Mouse (Mus musculus) liver, adult 10 weeks (tissue): Measurements from ENCODE around the gene Pigc. TPM values are rescaled to one million over a fixed set of nuclear protein-coding genes. Genes with fewer than 3 reads are reported as not detected.

Experiments used
- polyA plus RNA-seq: library from polyadenylated mRNA; stranded (reverse); fragments of 350-450 nt; fragmentation: Illumina TruSeq; extraction: RNeasy Lipid Tissue Mini Kit (QIAGEN cat#74804); gene quantifications from one replicate; pipeline ENCODE4 v1.2.3, GENCODE M21; 2014; ENCODE audit warnings: low read depth, low replicate concordance

The Pigc gene
- 11.3 TPM for polyA plus RNA-seq

DNA sequence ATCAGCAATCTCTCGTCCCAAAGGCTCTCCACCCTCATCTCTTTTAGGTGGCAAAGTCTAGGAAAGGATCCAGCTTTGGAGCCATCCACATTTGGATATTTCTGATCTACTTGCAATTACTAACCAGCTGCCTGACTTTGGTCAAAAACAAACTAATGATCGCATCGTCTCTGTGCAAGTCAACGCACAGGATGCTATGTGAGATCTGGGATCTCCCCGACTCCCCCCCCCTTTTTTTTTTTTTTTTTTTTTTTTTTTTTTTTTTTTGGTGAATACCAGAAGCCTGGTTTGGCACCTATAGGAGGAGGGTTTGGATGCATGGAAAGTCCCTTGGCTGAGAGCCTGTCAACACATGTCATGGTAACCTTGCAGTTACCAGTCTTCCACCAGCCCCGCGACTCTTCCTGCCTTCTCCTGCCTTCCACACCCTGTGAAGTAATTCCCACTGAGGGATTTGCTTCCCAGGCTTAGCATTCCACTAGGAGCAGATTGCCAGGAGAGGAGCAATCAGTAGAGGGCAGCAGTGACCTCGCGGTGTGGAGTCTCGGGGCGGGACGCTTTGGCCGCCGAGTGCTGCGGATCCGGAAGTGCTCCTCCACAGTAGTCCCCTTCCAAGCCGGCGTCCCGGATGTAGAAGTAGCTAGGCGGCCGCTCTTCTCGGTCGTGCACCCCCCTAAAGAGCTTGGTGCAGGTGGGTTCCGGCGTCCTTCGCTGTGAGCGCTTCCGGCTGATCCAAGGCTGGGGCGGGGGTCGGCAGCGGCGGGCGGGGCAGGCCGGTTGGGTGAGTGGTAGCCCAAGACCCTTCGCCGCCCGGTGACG is at the start of gene Pigc:
TSS of gene Pigc (plus strand) at position 598 of the 819 bp plus-strand sequence.

DNA sequence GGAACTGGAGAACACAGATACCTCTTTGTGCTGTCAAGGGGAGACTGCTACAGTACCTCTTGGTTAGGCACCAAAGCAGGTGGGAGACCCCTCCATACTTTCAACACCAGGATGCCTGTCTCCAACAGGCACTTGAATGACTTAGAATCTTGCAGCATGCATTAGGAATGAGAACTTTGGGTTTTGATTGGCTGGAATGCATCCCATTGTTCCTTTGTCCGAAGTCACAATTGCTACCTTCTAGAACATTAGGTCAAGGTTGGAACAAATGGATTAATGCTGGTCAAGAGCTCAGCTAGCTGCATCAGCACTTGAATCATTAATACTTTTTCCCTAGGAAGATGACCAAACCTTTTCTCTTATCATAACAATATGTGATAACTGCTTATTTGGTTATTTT is 10.6 kb downstream of the Pigc start, which contains the start of gene 4930558K02Rik:
TSS of gene 4930558K02Rik (minus strand) at position 101 of the 400 bp plus-strand sequence.

Other genes starting within 250 kb of the Pigc start
- gene Fasl, start 180.7 kb upstream of the Pigc start, polyA plus RNA-seq = 0.40 TPM
- gene Suco, start 92.5 kb upstream of the Pigc start, polyA plus RNA-seq = 18.1 TPM
- gene 4930558K02Rik, start 10.4 kb downstream of the Pigc start, polyA plus RNA-seq = not detected